In genomic region chr2:120283550-120283949, GRCm38 (mm10) we compare ENCODE assay signal across 35 mouse cellular contexts. TPM values are rescaled to one million over a fixed set of nuclear protein-coding genes. Genes with fewer than 3 reads are reported as not detected.
A peak's percentile ranks its signal among the peaks of the same experiment; 100 is the strongest.
DNase-seq lines count a peak whose midpoint lies in the region; ATAC-seq and TF ChIP-seq lines count a peak whose summit lies in the region.
"Had no signal": no experiment of that assay in that cellular context is flagged by ENCODE, and none has a peak within 500 bp of the region (broad histone marks: within the 10 kb centered on the region; RNA-seq: fewer than 3 reads in every experiment).

No protein-coding gene starts in this region.

- no peak for ATAC-seq in embryonic facial prominence, embryonic 14.5 days (ENCODE audit: low read depth)
- peak; percentile 22; the same call in 1 of the 2 replicates for ATAC-seq in liver, postnatal 0 days
- no peak for ATAC-seq in liver, embryonic 12.5 days
- ATAC-seq: forebrain, embryonic 14.5 days; intestine, postnatal 0 days; midbrain, embryonic 15.5 days had no signal

- no peak overlapping the region for H3K9ac ChIP-seq in embryonic facial prominence, embryonic 14.5 days (ENCODE audit: low read depth, low read length)
- H3K9ac ChIP-seq in liver, postnatal 0 days (replicated peaks) = no peak overlapping the region
- H3K9ac ChIP-seq in liver, embryonic 12.5 days = no peak overlapping the region
- H3K9ac ChIP-seq: hindbrain, embryonic 14.5 days; liver, embryonic 13.5 days; midbrain, embryonic 15.5 days; stomach, embryonic 15.5 days had no signal

- 27% methylated on average over 6 of the region's 6 CpGs for WGBS in embryonic facial prominence, embryonic 14.5 days
- WGBS in embryonic facial prominence, embryonic 10.5 days = 56% methylated on average over 6 of the region's 6 CpGs
- 37% methylated on average over 6 of the region's 6 CpGs for WGBS in liver, postnatal 0 days (ENCODE audit: insufficient replicate concordance)
- 45% methylated on average over 6 of the region's 6 CpGs for WGBS in liver, embryonic 12.5 days (ENCODE audit: insufficient replicate concordance)

- no peak for TF ChIP-seq EP300 in liver, postnatal 0 days (IDR thresholded peaks at IDR 0.05; ENCODE audit: low read depth)

- H3K4me2 ChIP-seq in embryonic facial prominence, embryonic 14.5 days (ENCODE audit: low read depth, low read length) = no peak overlapping the region
- no peak overlapping the region for H3K4me2 ChIP-seq in liver, postnatal 0 days (ENCODE audit: low read depth, low read length)
- no peak overlapping the region for H3K4me2 ChIP-seq in liver, embryonic 12.5 days
- H3K4me2 ChIP-seq: heart, embryonic 11.5 days; hindbrain, embryonic 14.5 days; liver, embryonic 13.5 days; midbrain, embryonic 15.5 days; stomach, embryonic 15.5 days had no signal

- H3K36me3 ChIP-seq in embryonic facial prominence, embryonic 14.5 days (ENCODE audit: control insufficient read depth, insufficient read depth, low read length) = no peaks in the 10 kb centered on the region
- no peaks in the 10 kb centered on the region for H3K36me3 ChIP-seq in embryonic facial prominence, embryonic 10.5 days (replicated peaks)
- H3K36me3 ChIP-seq in liver, postnatal 0 days (replicated peaks; ENCODE audit: insufficient read depth, low read length) = no peaks in the 10 kb centered on the region
- no peaks in the 10 kb centered on the region for H3K36me3 ChIP-seq in liver, embryonic 12.5 days
- H3K36me3 ChIP-seq: G1E; liver, embryonic 13.5 days; midbrain, embryonic 10.5 days; midbrain, embryonic 15.5 days; stomach, embryonic 15.5 days had no signal

- DNase-seq in embryonic facial prominence, embryonic 14.5 days (ENCODE audit: low spot score) = peak; percentile 39
- DNase-seq in embryonic facial prominence, embryonic 10.5 days (ENCODE audit: low spot score) = no peak
- no peak for DNase-seq in liver, postnatal 0 days
- DNase-seq in adrenal gland, postnatal 25 days = peak; percentile 52
- DNase-seq in frontal cortex, adult 2 months (ENCODE audit: extremely low spot score in 1 of 2, low spot score in 1 of 2) = no peak
- no peak for DNase-seq in kidney, adult 8-10 months
- DNase-seq: cerebellum, adult 18-20 months; cerebellum, postnatal 10 days; gastrocnemius, postnatal 10 days; heart, adult 11 months; heart, postnatal 4 days; kidney, postnatal 14 days; layer of hippocampus, adult 9-11 months; liver, embryonic 13.5 days; lung, adult 2 months; lung, postnatal 14 days; right cerebral cortex, postnatal 25 days; thymus, postnatal 14 days had no signal

- no peak for TF ChIP-seq CTCF in liver, postnatal 0 days (IDR thresholded peaks at IDR 0.05; ENCODE audit: low read depth)

- no peak overlapping the region for H3K27ac ChIP-seq in embryonic facial prominence, embryonic 14.5 days (replicated peaks; ENCODE audit: low read depth, low read length)
- H3K27ac ChIP-seq in embryonic facial prominence, embryonic 10.5 days (replicated peaks) = no peak overlapping the region
- H3K27ac ChIP-seq in liver, postnatal 0 days (ENCODE audit: low read depth) = no peak overlapping the region
- no peak overlapping the region for H3K27ac ChIP-seq in liver, embryonic 12.5 days
- H3K27ac ChIP-seq: hindbrain, embryonic 14.5 days; liver, embryonic 13.5 days; midbrain, embryonic 10.5 days; midbrain, embryonic 15.5 days; stomach, embryonic 15.5 days had no signal

- no peaks in the 10 kb centered on the region for H3K9me3 ChIP-seq in embryonic facial prominence, embryonic 14.5 days (ENCODE audit: control insufficient read depth, low read length)
- H3K9me3 ChIP-seq in embryonic facial prominence, embryonic 10.5 days = no peaks in the 10 kb centered on the region
- no peaks in the 10 kb centered on the region for H3K9me3 ChIP-seq in liver, postnatal 0 days (ENCODE audit: low read length)
- no peaks in the 10 kb centered on the region for H3K9me3 ChIP-seq in liver, embryonic 12.5 days (replicated peaks)
- H3K9me3 ChIP-seq: G1E; liver, embryonic 13.5 days; midbrain, embryonic 10.5 days; midbrain, embryonic 15.5 days; stomach, embryonic 15.5 days had no signal

- H3K4me1 ChIP-seq in embryonic facial prominence, embryonic 14.5 days (ENCODE audit: control insufficient read depth, insufficient read depth, low read length) = no peaks in the 10 kb centered on the region
- peaks cover 3% of the 10 kb centered on the region; the same call in 1 of the 2 replicates for H3K4me1 ChIP-seq in embryonic facial prominence, embryonic 10.5 days
- H3K4me1 ChIP-seq in liver, postnatal 0 days (ENCODE audit: insufficient read depth) = no peaks in the 10 kb centered on the region
- 0 out of 2 replicates have a peak, but pooled peaks cover 3% of the 10 kb centered on the region for H3K4me1 ChIP-seq in liver, embryonic 12.5 days
- H3K4me1 ChIP-seq: liver, embryonic 13.5 days; midbrain, embryonic 10.5 days; midbrain, embryonic 15.5 days; stomach, embryonic 15.5 days had no signal

- no peak overlapping the region for H3K4me3 ChIP-seq in embryonic facial prominence, embryonic 14.5 days (ENCODE audit: low read depth, low read length)
- H3K4me3 ChIP-seq in embryonic facial prominence, embryonic 10.5 days = no peak overlapping the region
- H3K4me3 ChIP-seq in liver, postnatal 0 days (ENCODE audit: low read depth, low read length) = no peak overlapping the region
- H3K4me3 ChIP-seq in liver, embryonic 12.5 days = no peak overlapping the region
- H3K4me3 ChIP-seq: liver, embryonic 13.5 days; midbrain, embryonic 10.5 days; midbrain, embryonic 15.5 days; stomach, embryonic 15.5 days had no signal

- H3K27me3 ChIP-seq in embryonic facial prominence, embryonic 14.5 days (replicated peaks; ENCODE audit: control insufficient read depth, insufficient read depth, low read length) = no peaks in the 10 kb centered on the region
- H3K27me3 ChIP-seq in embryonic facial prominence, embryonic 10.5 days (replicated peaks; ENCODE audit: low read depth, poor library complexity, severe bottlenecking) = no peaks in the 10 kb centered on the region
- H3K27me3 ChIP-seq in liver, postnatal 0 days (ENCODE audit: insufficient read depth, low read length) = no peaks in the 10 kb centered on the region
- no peaks in the 10 kb centered on the region; the same call in 1 of the 2 replicates for H3K27me3 ChIP-seq in liver, embryonic 12.5 days (replicated peaks)
- H3K27me3 ChIP-seq: liver, embryonic 13.5 days; midbrain, embryonic 15.5 days; stomach, embryonic 15.5 days had no signal

RNA-seq across cellular contexts. Expression of gene Pla2g4d, which starts 5.4 kb away (rescaled TPM):
- 0.07 and 0.15 TPM in 2 replicates for polyA plus RNA-seq in embryonic facial prominence, embryonic 14.5 days (2014; fragmentation: Nextera tagmentation; extraction: Ambion mirVana)
- polyA plus RNA-seq in embryonic facial prominence, embryonic 10.5 days (2016; fragmentation: Nextera tagmentation; extraction: Ambion mirVana) = 0.04 and 0.05 TPM in 2 replicates
- polyA plus RNA-seq in liver, postnatal 0 days (2015; fragmentation: Nextera tagmentation; extraction: Ambion mirVana) = not detected in 2 replicates
- polyA plus RNA-seq in liver, embryonic 12.5 days (2016; fragmentation: Nextera tagmentation; extraction: Ambion mirVana) = not detected in 2 replicates
- 0.21 TPM in 1 of 2 replicates, not detected in the other for total RNA-seq in adrenal gland, postnatal 25 days (2021)
- 0.12 and 0.21 TPM in 2 replicates for polyA plus RNA-seq in frontal cortex, adult 2 months (2012; rRNA removed)
- total RNA-seq: common myeloid progenitor, adult 5-6 weeks; gastrocnemius, postnatal 10 days; heart, postnatal 4 days; megakaryocyte progenitor cell, adult 5-6 weeks; neutrophil, adult 5-6 weeks had no signal
- polyA plus RNA-seq: forebrain, embryonic 14.5 days; G1E; heart, embryonic 11.5 days; heart, postnatal 0 days; hindbrain, embryonic 14.5 days; kidney, embryonic 14.5 days; liver, embryonic 13.5 days; stomach, embryonic 15.5 days; urinary bladder, adult 2 months had no signal

RNA-seq across cellular contexts. Expression of gene Pla2g4f, which starts 30.4 kb away (rescaled TPM):
- 1.7 and 2.5 TPM in 2 replicates for polyA plus RNA-seq in embryonic facial prominence, embryonic 14.5 days (2014; fragmentation: Nextera tagmentation; extraction: Ambion mirVana)
- polyA plus RNA-seq in embryonic facial prominence, embryonic 10.5 days (2016; fragmentation: Nextera tagmentation; extraction: Ambion mirVana) = not detected in 2 replicates
- not detected in 2 replicates for polyA plus RNA-seq in liver, postnatal 0 days (2015; fragmentation: Nextera tagmentation; extraction: Ambion mirVana)
- polyA plus RNA-seq in liver, embryonic 12.5 days (2016; fragmentation: Nextera tagmentation; extraction: Ambion mirVana) = 0.05 TPM in 1 of 2 replicates, not detected in the other
- total RNA-seq in adrenal gland, postnatal 25 days (2021) = not detected in 2 replicates
- polyA plus RNA-seq in frontal cortex, adult 2 months (2012; rRNA removed) = 0.06 and 0.36 TPM in 2 replicates
- total RNA-seq: gastrocnemius, postnatal 10 days; heart, postnatal 4 days; left cerebral cortex, postnatal 10 days; megakaryocyte progenitor cell, adult 5-6 weeks had no signal
- polyA plus RNA-seq: forebrain, embryonic 14.5 days; heart, embryonic 11.5 days; hindbrain, embryonic 14.5 days; kidney, embryonic 14.5 days; limb, embryonic 11.5 days; liver, embryonic 13.5 days; midbrain, embryonic 10.5 days; midbrain, embryonic 15.5 days had no signal

RNA-seq across cellular contexts. Expression of gene Pla2g4e, which starts 38.4 kb away (rescaled TPM):
- polyA plus RNA-seq in embryonic facial prominence, embryonic 14.5 days (2014; fragmentation: Nextera tagmentation; extraction: Ambion mirVana) = 0.71 and 0.77 TPM in 2 replicates
- polyA plus RNA-seq in embryonic facial prominence, embryonic 10.5 days (2016; fragmentation: Nextera tagmentation; extraction: Ambion mirVana) = not detected in 2 replicates
- polyA plus RNA-seq in liver, postnatal 0 days (2015; fragmentation: Nextera tagmentation; extraction: Ambion mirVana) = not detected in 2 replicates
- polyA plus RNA-seq in liver, embryonic 12.5 days (2016; fragmentation: Nextera tagmentation; extraction: Ambion mirVana) = not detected in 2 replicates
- total RNA-seq in adrenal gland, postnatal 25 days (2021) = 0.33 and 0.36 TPM in 2 replicates
- polyA plus RNA-seq in frontal cortex, adult 2 months (2012; rRNA removed) = 9.6 and 12.3 TPM in 2 replicates
- total RNA-seq: common myeloid progenitor, adult 5-6 weeks; megakaryocyte progenitor cell, adult 5-6 weeks; neutrophil, adult 5-6 weeks had no signal
- polyA plus RNA-seq: G1E; kidney, embryonic 14.5 days; limb, embryonic 11.5 days; liver, embryonic 13.5 days had no signal

Comparison
In these comparisons a context has a peak if more than half of its experiments do, and no peak if none do; other contexts are left out.
1. DNase-seq: peak in embryonic facial prominence, embryonic 14.5 days (single experiment) and adrenal gland, postnatal 25 days (single experiment); none in embryonic facial prominence, embryonic 10.5 days (single experiment), liver, postnatal 0 days (single experiment), frontal cortex, adult 2 months (0 of 2) and kidney, adult 8-10 months (0 of 2).